Mouse (Mus musculus) heart, embryonic 15.5 days (tissue): ENCODE measurements around the gene Tgif2. TPM values are rescaled to one million over a fixed set of nuclear protein-coding genes. Genes with fewer than 3 reads are reported as not detected.

Experiments
- ATAC-seq: fragments of 200-750 bp; cut with Nextera tagmentation; replicated peaks from 2 replicates; pipeline ENCODE4 v1.8.0; 2017; ENCODE audit warnings: low read depth, moderate TSS enrichment; ENCODE audit not compliant: insufficient number of reproducible peaks, insufficient read depth, low FRiP score
- H3K27ac ChIP-seq: fragments of 300-500 bp; sonication (generic); 2 replicates; pipeline ENCODE4 v1.5.1; 2015; ENCODE audit warnings: mild to moderate bottlenecking, inconsistent platforms
- H3K27me3 ChIP-seq: fragments of 300-500 bp; sonication (generic); 2 replicates; pipeline ENCODE4 v1.6.1; 2015; ENCODE audit warnings: inconsistent platforms
- H3K36me3 ChIP-seq: fragments of 300-500 bp; sonication (generic); 2 replicates; pipeline ENCODE4 v1.6.1; 2015; ENCODE audit warnings: mild to moderate bottlenecking, inconsistent platforms
- H3K4me1 ChIP-seq: fragments of 300-500 bp; sonication (generic); replicated peaks from 2 replicates; pipeline ENCODE4 v1.6.1; 2015; ENCODE audit warnings: inconsistent platforms
- H3K4me2 ChIP-seq: fragments of 300-500 bp; sonication (generic); 2 replicates; pipeline ENCODE4 v1.6.1; 2015; ENCODE audit warnings: inconsistent platforms, mild to moderate bottlenecking, moderate library complexity
- H3K4me3 ChIP-seq: fragments of 300-500 bp; sonication (generic); 2 replicates; pipeline ENCODE4 v1.5.1; 2015; ENCODE audit warnings: mild to moderate bottlenecking, inconsistent platforms
- H3K9ac ChIP-seq: fragments of 300-500 bp; sonication (generic); 2 replicates; pipeline ENCODE4 v1.6.1; 2015; ENCODE audit warnings: mild to moderate bottlenecking, inconsistent platforms
- H3K9me3 ChIP-seq: fragments of 300-500 bp; sonication (generic); replicated peaks from 2 replicates; pipeline ENCODE4 v1.6.1; 2016; ENCODE audit warnings: inconsistent platforms
- WGBS: fragments of 180-500 bp; shearing (Covaris S2); methylation state at CpG from one replicate; pipeline ENCODE4 v1.1.7; 2015; ENCODE audit warnings: mixed read lengths; 5-methylcytosine and 5-hydroxymethylcytosine counted together
- polyA plus RNA-seq: library from polyadenylated mRNA; unstranded; fragments of >200 nt; fragmentation: Nextera tagmentation; extraction: Ambion mirVana; gene quantifications from 2 replicates; pipeline ENCODE4 v1.2.1, GENCODE M21; 2015

Gene Tgif2
- polyA plus RNA-seq, 1 experiment from 2014 or later, result 23.6 TPM

DNA sequence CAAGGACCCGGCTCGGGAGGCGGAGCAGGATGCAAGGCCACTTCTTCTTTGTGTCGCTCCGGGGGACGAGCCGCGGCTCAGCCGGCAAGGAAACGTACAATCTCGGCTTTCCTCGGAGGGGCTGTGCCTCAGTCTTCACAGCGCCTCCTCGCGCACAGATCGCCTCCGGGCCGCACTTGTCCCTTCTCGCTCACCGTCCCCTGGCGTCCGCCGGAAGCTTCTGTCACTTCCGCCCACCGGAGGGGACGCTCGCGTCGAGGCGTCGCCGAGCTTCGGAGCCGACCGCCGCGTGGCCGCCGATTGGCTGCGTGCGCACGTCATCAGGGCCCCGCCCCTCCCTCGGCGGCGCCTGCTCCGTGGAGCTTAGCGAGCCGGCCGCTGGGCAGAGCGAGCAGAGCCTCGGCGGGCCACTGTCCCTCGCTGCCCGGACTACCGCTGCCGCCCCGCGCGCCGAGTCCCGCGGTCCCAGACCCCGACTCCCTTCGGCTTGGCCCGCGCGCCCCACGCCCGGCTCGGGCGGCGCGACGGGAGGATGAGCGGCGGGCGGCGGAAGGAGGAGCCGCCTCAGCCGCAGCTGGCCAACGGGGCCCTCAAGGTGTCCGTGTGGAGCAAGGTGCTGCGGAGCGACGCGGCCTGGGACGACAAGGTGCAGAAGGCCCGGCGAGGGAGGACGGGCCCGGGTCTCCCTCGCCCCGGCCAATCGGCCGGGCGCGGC, 23.1 kb downstream of the Tgif2 start, which contains the start of gene Rab5if:
Rab5if (plus strand) TSS at position 357 of the 715 bp plus-strand sequence.
- H3K9ac ChIP-seq, result peak within 1 kb of the TSS; percentile 97
- H3K4me3 ChIP-seq, result peak within 1 kb of the TSS; percentile 90
- peaks cover 33% of the 10 kb centered on the region for H3K4me1 ChIP-seq
- no peaks in the 10 kb centered on the region for H3K27me3 ChIP-seq
- under 1% methylated on average over 98 of the region's 98 CpGs for WGBS
- peak within 1 kb of the TSS; percentile 90 for H3K27ac ChIP-seq
- ATAC-seq, result peak; percentile 96
- peaks cover 21% of the 10 kb centered on the region for H3K36me3 ChIP-seq
- H3K4me2 ChIP-seq, result peak within 1 kb of the TSS; percentile 76
- H3K9me3 ChIP-seq, result no peaks in the 10 kb centered on the region

DNA sequence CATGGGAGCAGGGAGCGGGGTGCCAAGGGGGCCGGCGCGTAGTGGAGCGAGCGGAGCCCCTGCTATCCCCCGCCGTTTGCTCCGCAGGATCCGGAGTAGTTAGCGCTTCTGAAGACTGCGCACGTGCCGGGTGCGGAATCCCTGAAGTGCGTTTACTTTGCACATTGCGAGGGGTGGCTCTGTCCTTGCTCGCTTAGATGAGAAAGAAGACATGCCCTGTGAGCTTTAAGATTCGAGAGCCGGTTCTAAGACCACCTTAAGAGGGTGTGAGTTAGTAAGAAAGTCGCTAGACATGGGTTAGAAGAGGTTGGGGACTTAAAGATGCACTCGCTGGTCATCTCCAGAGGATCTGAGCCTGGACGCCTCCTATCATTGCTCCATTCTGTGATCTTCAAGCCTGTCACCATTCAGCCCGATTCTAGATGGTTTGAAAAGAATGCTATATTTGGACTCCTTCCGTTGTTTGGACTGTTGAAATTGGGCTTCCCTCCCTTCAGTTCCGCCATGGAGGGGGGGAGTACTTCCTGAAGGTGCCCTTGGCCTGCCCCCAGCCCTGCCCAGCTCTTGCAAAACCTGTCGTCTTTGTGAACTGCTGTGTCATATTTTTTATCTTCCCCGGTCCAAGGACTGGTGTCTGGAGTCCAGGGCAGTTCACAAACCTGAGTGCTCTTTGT, 23.8 kb downstream of the Tgif2 start:
- H3K9ac ChIP-seq, result peak overlapping the region; percentile 97
- H3K9me3 ChIP-seq, result no peaks in the 10 kb centered on the region
- H3K27ac ChIP-seq, result peak overlapping the region; percentile 90
- H3K36me3 ChIP-seq, result peaks cover 21% of the 10 kb centered on the region
- no peaks in the 10 kb centered on the region for H3K27me3 ChIP-seq
- peak overlapping the region; percentile 90 for H3K4me3 ChIP-seq
- 1% methylated on average over 28 of the region's 28 CpGs for WGBS
- H3K4me1 ChIP-seq, result peaks cover 27% of the 10 kb centered on the region
- ATAC-seq, result peak; percentile 27
- peak overlapping the region; percentile 64 for H3K4me2 ChIP-seq

DNA sequence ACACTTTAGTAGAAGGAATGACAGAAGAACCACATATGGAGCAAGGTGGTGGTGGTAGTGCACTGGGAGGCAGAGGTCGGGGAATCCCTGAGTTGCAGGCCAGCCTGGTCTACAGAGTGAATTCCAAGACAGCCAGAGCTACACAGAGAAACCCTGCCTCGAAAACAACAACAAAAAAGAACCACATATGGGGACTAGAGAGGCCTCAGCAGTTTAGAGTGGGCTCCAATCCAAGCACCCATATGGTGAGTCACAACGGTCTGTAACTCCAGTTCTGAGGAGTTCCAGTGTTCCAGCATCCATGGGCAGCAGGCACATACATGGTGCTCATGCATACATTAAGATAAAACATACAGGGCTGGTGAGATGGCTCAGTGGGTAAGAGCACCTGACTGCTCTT, 24.7 kb downstream of the Tgif2 start:
- peak overlapping the region; percentile 90 for H3K4me3 ChIP-seq
- peaks cover 21% of the 10 kb centered on the region for H3K36me3 ChIP-seq
- peak overlapping the region; percentile 90; the same call in 1 of the 2 replicates for H3K27ac ChIP-seq
- H3K4me1 ChIP-seq, result peaks cover 27% of the 10 kb centered on the region
- WGBS, result 71% methylated on average over 3 of the region's 3 CpGs
- H3K9ac ChIP-seq, result peak overlapping the region; percentile 97
- H3K4me2 ChIP-seq, result peak overlapping the region; percentile 64
- ATAC-seq, result no peak
- H3K9me3 ChIP-seq, result no peaks in the 10 kb centered on the region
- H3K27me3 ChIP-seq, result no peaks in the 10 kb centered on the region

DNA sequence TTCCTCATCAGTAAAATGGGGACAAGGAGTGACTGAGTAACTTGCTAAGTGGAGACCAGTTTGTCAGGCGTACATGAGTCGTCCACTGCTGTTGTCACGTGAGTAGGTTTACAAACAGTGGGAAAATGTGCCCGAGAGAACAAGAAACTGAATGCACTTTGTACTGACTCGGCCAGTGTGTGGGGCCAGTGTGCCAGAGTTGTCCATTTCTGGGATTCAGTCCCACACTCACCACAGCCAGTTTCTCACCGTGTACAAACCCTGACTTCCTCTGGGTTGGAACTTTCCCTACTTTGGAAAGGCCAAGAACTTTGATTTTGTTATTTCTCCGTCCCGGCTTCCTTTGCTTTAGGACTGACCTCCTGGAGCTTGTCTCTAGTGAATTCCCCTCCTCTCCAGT, 29.2 kb downstream of the Tgif2 start:
- WGBS, result 72% methylated on average over 8 of the region's 8 CpGs
- Histone ChIP-seq H3K27ac (no peak overlapping the region), H3K9me3 (no peaks in the 10 kb centered on the region), H3K9ac (no peak overlapping the region), H3K27me3 (no peaks in the 10 kb centered on the region), H3K4me1 (peaks cover 27% of the 10 kb centered on the region), H3K4me3 (no peak overlapping the region), H3K4me2 (no peak overlapping the region), H3K36me3 (peaks cover 43% of the 10 kb centered on the region)
- ATAC-seq, result no peak

DNA sequence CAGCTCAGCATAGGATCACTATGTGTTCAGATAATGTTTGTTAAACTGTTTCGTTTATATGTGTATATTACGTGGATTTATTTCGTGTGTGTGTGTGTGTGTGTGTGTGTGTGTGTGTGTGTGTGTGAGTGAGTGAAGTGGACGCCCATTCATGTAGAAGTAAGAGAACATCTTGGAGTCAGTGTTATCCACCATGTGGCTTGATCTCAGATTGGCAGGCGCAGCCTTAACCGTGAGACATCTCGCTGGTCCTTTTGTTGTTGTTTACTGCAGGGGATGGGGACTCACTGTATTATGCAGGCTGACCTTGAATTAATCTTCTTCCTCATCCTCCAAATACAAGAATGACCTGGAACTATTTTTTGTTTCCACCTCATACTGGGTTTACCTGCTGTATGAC, 29.7 kb downstream of the Tgif2 start:
- WGBS, result 84% methylated on average over 7 of the region's 7 CpGs

DNA sequence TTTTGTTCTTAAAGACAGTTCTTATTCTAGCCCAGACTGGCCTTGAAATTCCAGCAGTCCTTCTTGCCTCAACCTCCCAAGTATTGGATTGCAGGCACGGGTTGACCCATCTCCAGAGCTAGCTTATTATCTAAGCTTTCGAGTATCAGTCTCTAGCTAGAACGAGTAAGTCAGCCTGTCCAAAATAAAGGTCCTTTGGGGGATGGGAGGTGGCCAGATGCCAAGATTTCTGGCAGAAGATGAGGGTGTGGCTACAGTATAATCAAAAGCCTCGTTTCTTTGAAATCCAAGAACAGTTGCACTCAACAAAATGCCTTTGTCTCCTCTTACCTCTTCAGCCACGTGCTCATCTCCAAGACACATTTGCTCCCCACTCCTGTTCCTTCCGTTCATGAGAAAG, 30.7 kb downstream of the Tgif2 start:
- Histone ChIP-seq H3K27me3 (no peaks in the 10 kb centered on the region), H3K4me1 (peaks cover 15% of the 10 kb centered on the region; the same call in 1 of the 2 replicates), H3K4me2 (no peak overlapping the region), H3K36me3 (peaks cover 48% of the 10 kb centered on the region), H3K4me3 (no peak overlapping the region), H3K9me3 (no peaks in the 10 kb centered on the region), H3K27ac (no peak overlapping the region), H3K9ac (no peak overlapping the region)
- ATAC-seq, result no peak
- WGBS, result 31% methylated on average over 6 of the region's 6 CpGs

More for the DNA sequence above, 29.7 kb downstream of the Tgif2 start:
- H3K36me3 ChIP-seq, result peaks cover 47% of the 10 kb centered on the region
- H3K27ac ChIP-seq, result no peak overlapping the region
- no peaks in the 10 kb centered on the region for H3K9me3 ChIP-seq
- no peak overlapping the region for H3K4me3 ChIP-seq
- no peak overlapping the region for H3K4me2 ChIP-seq
- H3K27me3 ChIP-seq, result no peaks in the 10 kb centered on the region
- no peak for ATAC-seq
- H3K9ac ChIP-seq, result no peak overlapping the region
- H3K4me1 ChIP-seq, result peaks cover 22% of the 10 kb centered on the region

DNA sequence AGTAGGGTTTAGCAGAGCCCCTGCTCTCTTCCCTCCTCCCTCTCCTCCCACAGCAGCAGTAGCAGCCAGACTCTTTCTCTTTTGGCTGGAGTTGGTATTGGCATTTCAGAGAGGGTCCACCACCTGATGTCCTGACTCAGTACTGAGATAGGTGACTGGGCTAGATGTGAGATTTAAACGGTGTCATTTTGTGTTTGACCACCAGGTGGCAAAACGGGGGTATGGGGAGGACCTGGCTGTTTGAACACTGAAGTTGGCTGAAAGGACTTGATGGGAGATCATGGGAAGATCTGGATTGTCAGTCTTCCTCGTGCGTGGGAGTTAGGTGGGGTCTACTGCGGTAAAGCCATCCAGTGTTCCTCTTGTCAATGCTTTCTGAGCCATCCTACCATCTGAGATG, 33.8 kb downstream of the Tgif2 start:
- Histone ChIP-seq H3K27me3 (no peaks in the 10 kb centered on the region), H3K4me1 (peaks cover 11% of the 10 kb centered on the region; the same call in 1 of the 2 replicates), H3K27ac (no peak overlapping the region), H3K4me2 (no peak overlapping the region), H3K9ac (no peak overlapping the region), H3K4me3 (no peak overlapping the region), H3K9me3 (no peaks in the 10 kb centered on the region), H3K36me3 (peaks cover 29% of the 10 kb centered on the region)
- ATAC-seq, result no peak
- WGBS, result 32% methylated on average over 5 of the region's 5 CpGs

DNA sequence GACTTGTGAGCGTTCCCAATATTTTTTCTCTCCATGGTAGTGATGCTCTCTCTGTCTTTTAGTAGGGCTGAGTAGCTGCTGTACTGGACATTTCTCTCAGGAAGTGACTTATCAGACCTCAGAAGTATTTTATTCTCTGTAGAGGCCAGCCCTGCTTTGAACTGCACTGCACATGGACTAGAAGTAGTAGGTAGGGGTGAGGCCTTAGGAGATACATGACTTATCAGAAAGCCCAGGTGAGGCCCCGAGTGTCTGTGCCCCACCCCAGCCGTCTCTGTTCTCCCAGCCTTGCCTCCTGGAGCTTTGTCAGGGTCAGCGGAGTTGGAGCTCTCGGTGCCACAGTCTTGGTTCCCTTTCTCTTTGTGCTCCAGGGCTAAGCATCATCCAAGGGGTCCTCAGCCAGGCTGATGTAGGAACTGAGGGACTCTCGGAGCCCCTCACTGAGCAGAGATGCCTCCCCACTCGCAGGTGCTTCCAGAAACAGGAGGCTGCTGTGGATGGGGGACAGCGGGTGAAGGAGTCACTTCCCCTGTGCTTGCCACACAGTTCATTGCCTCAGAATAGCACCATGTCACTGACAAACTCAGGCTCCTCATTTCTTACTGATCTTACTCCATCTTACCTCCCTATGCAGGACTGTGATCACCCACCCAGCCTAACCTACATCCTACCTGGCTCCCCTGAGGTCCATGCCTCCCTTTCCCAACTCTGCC, 34.4 kb downstream of the Tgif2 start:
- no peak for ATAC-seq
- 86% methylated on average over 8 of the region's 8 CpGs for WGBS

DNA sequence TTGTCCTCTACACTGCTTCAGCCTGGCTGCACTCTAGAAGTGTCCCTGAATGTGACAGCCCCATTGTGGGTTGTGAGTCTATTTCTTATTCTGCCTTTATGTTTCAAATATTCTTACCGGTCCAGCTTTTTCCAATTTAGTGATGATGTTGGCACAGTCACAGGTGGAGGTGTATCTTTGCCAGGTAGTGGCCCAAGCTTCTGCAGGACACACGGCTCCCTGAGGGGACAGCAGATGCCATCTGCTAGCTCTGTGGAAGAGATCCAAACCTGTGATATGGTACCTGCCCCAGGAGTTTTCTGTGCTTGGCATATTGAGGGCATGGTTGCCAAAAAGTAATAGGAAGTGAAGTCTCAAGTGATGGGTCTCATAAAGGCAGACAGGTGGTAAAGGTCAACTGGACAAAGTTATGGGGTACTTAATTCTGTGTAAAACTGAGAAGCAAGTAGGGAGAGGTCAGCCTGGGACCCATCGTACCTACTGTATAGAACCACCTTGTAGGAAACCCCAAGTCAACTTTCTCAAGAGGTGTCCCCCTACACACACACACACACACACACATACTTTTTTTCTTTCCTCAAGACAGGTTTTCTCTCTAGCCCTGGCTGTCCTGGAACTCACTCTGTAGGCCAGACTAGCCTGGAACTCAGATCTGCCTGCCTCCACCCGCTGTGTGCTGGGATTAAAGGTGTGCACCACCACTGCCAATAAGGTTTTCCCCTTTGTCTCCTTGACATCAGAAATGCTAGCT, 35.1 kb downstream of the Tgif2 start:
- Histone ChIP-seq H3K27me3 (no peaks in the 10 kb centered on the region), H3K4me1 (peaks cover 6% of the 10 kb centered on the region; the same call in 1 of the 2 replicates), H3K27ac (no peak overlapping the region), H3K4me3 (no peak overlapping the region), H3K9ac (no peak overlapping the region), H3K36me3 (peaks cover 29% of the 10 kb centered on the region), H3K4me2 (no peak overlapping the region), H3K9me3 (no peaks in the 10 kb centered on the region)
- WGBS, result 91% methylated on average over 4 of the region's 4 CpGs
- no peak for ATAC-seq

More for the DNA sequence above, 34.4 kb downstream of the Tgif2 start:
- Histone ChIP-seq H3K4me2 (no peak overlapping the region), H3K4me1 (peaks cover 11% of the 10 kb centered on the region; the same call in 1 of the 2 replicates), H3K9me3 (no peaks in the 10 kb centered on the region), H3K27ac (no peak overlapping the region), H3K9ac (no peak overlapping the region), H3K4me3 (no peak overlapping the region), H3K27me3 (no peaks in the 10 kb centered on the region), H3K36me3 (peaks cover 29% of the 10 kb centered on the region)

DNA sequence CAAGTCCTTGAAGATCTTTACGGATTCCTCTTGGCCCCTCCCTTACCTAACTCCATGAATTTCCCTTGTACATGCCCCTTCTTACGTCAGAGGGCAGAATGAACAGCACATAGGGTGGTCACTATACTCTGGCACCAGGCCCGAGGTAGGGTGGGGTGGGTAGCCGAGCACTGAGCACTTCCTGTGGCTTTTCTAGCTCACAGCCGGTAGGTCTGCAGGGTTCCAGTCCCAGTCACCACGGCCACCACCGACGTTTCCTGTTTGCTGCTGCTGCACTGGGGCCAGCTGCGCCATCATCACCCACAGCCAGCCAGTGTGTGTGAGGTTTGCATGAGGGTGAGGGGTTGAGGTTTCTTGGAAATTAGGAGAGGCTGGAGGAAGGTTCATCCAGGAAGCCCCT, 37.9 kb downstream of the Tgif2 start:
- peaks cover 16% of the 10 kb centered on the region for H3K36me3 ChIP-seq
- H3K4me1 ChIP-seq, result no peaks in the 10 kb centered on the region
- H3K9me3 ChIP-seq, result no peaks in the 10 kb centered on the region
- peak; percentile 52; the same call in 1 of the 2 replicates for ATAC-seq
- WGBS, result 49% methylated on average over 9 of the region's 9 CpGs
- no peak overlapping the region for H3K4me2 ChIP-seq
- H3K9ac ChIP-seq, result no peak overlapping the region
- no peaks in the 10 kb centered on the region for H3K27me3 ChIP-seq
- no peak overlapping the region for H3K4me3 ChIP-seq
- no peak overlapping the region for H3K27ac ChIP-seq

DNA sequence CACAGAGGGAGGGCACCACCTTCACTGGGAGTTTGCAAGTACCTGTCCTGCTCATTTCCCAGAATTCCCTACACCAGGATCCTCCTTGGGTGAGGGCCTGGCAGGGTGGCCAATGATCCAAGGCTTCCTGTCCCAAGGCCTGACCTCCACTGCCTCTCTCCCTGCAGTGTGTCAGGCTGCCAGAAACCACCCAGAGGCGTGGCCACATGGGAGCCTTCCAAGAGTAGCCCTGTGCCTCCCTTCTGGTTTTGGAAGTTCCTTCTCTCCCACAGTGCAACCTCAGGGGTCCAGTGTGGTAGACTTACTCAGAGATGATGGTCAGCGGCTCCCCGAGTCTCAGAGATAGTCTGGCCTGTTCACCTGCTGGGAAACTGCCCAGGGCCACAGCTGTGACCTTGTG, 39.7 kb downstream of the Tgif2 start:
- Histone ChIP-seq H3K27me3 (no peaks in the 10 kb centered on the region), H3K9me3 (no peaks in the 10 kb centered on the region), H3K4me3 (no peak overlapping the region), H3K4me2 (no peak overlapping the region), H3K4me1 (no peaks in the 10 kb centered on the region), H3K36me3 (peaks cover 4% of the 10 kb centered on the region), H3K27ac (no peak overlapping the region), H3K9ac (no peak overlapping the region)
- WGBS, result 83% methylated on average over 3 of the region's 3 CpGs
- ATAC-seq, result no peak
